Mouse (Mus musculus) adrenal gland, adult (tissue): ENCODE results near the gene Meis1.

Source experiments
- DNase-seq, 2 experiments: peaks; one replicate each; pipeline ENCODE4 v3.0.0; 2022 to 2023; ENCODE audit warnings: low spot score in 1 of 2; ENCODE audit not compliant: inconsistent age in 2 of 2

Meis1 gene

GRCm38 (mm10) chr11:18954852-18955251 is 63.9 kb downstream of the Meis1 start:
- DNase-seq, result no peak

DNA sequence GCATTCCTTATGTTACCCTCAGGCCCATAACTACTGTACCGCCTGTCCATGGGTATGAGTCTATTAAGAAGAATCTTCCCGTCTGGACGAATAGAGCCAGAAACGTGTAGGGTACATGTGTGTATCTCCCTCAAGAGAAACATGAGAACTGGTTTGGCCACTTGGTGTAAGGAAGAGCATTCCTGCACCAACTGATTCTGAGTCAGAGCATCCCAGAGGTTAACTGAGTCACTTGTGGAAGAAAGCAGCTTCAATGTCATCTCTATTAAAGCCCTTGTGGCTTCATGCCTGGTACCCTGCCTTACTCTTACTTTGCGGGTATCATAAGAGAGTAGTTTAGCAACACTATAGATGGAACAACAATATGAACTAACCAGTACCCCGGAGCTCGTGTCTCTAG is 64.9 kb downstream of the Meis1 start:
- DNase-seq, result no peak

- DNase-seq, result no peak
Observed at GRCm38 (mm10) chr11:18948600-18949295, 70.0 kb downstream of the Meis1 start.

DNA sequence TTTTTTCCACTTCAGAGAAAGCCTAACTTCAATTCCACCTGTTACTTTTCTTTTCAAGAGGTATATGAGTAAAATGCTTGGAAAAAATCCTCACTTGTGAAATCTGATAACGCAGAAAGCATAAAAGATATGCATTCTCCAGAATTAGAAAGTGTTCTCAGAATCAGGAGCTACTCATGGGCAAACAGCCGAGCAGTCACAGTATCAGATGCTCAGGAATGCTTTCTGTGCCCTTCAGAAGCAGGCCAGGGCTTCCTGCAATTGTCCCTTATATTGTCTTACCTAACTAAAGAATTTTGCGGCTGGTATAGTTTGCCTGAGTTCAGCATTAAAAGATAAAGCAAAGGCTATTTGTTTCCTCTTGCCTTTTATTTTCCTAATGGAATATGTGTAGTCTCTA is 71.4 kb downstream of the Meis1 start:
- no peak for DNase-seq

GRCm38 (mm10) chr11:18945778-18946177 is 73.0 kb downstream of the Meis1 start:
- no peak for DNase-seq

DNA sequence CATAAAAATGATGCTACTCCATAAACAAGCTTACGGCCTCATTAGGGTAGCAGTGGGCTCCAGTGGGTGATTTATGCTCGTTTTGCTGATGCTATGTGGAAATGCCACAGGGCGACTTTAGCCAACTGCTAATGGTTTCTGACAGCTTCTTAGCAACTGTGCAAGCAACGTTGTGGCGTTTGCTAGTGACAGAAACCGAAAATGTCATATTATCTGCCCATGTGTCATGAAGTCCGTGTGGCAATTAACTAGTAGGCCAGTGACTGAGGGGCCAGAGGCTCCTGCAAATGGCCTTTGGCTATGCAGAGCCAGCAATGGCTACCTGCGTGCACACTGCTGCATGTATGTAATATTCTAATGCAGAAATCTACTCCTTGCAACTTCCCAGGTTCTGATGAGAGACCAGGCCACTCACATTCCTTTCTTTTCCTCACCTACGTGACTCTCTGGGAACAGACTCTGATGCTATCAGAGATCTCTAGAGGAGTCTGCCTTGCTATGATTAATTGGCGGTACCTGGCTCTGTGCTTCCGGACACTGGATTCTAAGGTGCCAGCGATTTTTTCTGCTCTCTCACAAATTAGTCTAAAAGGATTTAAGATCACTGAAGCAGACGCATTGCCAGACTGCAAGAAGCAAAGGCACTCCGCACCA is 73.7 kb downstream of the Meis1 start:
- no peak for DNase-seq

GRCm38 (mm10) chr11:18944209-18944608 is 74.6 kb downstream of the Meis1 start:
- DNase-seq, result no peak

DNA sequence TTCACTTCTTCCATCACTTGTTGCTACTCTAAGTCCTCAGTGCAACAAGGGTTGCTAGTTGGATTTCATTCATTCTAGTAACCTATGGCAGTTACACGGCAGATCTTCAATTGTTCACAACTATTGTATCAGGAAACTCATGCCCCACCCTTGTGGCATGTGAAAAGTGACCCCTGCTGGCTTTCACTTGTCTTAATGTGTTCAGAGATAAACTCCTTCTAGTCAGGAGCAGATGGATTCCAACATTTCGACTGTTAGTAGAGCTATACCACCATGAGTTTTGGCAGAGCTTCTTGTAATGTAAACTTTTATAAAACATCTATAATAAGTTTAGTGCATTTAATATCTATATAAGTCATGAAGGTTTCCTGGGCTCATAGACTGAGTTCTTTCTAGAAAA is 75.8 kb downstream of the Meis1 start:
- DNase-seq, result no peak

DNA sequence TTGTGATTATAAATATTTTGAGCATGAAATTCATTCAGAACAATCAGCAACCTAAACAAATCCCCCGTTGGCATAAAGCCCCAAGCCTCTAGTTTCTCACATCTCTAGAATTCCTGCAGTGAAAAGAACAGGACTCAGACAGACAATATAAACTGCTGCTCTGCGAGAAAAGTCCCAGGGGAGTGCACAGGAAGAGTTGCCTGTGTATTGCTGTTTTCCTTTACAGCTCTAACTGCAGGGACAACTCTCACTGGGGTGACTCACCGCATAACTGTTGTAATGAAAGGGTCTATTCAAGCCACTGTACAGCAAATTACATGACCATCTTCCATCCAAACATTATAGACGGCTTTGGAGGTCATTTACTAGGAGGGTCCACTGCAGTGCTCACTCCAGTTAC is 77.9 kb downstream of the Meis1 start:
- DNase-seq, result peak in 1 of 2 experiments; percentile 39

DNA sequence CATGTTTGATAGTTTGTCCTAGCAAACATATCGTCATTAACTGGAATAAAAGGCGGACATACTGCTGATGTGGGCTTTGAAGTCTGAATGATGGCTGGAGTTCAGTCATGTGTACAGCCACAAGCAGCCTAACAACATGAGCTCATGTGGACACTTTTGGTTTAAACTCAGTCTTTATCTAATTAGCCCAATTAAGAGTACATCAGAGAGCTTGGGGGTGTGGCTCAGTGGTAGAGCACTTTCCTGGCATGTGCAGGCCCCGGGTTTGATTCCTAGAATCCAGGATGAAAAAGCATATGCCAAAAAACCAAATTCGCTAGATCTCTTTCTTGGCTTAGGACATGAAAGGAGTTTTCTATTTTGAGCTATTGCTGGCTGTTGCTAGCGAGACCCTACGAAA is 83.9 kb downstream of the Meis1 start:
- DNase-seq, result no peak

DNA sequence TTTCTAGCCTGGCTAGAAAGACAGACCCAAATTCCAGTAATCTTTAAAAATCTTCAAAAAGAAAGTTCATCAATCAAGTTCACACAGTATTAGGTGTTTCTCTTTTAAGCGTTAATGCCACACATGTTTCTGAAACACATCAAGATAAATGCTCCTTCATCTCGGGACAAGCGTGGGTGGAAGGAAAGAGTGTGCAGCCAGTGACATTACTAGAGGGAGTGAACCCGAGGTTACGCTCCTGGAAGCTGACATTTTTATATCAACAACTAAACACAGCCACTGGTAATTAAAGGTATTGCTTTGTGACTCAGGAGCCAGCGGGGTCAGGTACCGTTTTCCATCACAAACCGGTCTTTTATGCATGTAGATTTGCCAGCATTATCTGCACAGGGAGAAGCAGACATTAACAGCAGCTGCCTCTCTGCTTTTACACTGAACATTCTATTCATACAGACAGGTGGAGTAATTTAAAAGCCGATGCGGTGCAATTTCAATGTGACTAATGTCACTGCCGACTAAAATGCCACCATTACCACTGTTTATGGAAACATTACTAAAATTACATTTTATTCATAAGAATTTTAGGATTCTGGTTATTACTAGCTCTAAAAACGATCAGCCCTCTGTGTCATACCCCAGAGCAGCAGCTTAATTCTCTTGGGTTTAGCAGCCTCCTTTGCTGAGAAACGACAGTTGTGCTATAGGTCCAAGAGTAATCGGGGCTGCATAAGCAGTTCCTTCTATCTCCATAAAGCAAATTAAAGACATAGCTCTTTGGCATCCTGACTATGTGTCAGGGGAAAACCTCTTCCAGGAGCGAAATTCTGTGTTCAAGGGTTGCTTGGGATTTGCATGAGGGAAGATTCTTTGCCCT is 87.5 kb downstream of the Meis1 start:
- peak in 1 of 2 experiments; percentile 70 for DNase-seq

GRCm38 (mm10) chr11:18929779-18930728 is 88.7 kb downstream of the Meis1 start:
- no peak for DNase-seq

DNA sequence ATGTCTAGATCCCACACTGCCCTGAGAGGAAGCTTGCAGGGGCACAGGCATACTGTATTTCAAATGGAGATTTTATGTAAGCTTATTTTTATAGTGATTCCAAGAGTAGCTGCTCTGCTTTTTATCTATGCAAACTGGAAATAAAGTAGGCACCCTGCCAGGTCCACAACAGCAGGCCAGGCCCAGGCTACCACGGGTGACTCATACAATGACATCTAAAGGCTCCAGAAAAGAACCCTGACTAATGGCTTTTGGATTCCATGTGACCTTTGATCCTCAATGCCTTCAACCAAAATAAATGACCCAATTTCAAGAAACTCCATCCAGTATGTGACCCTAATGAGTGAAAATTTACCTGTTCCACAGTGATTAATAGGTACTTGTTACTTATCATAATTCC is 91.4 kb downstream of the Meis1 start:
- peak; percentile 86 to 95 for DNase-seq

DNA sequence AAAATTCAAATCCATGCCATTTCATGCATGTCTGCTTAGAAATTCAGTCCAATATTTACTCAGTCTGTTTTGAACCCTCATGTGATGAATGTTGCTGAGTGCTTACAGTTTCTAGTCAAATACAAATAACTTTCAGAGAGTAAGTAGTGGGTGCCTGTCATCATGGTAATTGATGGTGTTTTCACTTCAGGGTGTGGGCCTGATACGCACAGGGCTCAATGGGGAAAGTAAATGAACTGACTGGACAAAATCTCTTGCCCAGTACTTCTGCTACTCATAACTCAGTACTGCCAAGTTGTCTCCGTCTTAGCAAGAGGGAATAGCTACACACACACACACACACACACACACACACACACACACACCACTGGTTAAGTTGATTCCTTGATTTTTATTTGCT is 92.0 kb downstream of the Meis1 start:
- DNase-seq, result peak in 1 of 2 experiments; percentile 46

DNA sequence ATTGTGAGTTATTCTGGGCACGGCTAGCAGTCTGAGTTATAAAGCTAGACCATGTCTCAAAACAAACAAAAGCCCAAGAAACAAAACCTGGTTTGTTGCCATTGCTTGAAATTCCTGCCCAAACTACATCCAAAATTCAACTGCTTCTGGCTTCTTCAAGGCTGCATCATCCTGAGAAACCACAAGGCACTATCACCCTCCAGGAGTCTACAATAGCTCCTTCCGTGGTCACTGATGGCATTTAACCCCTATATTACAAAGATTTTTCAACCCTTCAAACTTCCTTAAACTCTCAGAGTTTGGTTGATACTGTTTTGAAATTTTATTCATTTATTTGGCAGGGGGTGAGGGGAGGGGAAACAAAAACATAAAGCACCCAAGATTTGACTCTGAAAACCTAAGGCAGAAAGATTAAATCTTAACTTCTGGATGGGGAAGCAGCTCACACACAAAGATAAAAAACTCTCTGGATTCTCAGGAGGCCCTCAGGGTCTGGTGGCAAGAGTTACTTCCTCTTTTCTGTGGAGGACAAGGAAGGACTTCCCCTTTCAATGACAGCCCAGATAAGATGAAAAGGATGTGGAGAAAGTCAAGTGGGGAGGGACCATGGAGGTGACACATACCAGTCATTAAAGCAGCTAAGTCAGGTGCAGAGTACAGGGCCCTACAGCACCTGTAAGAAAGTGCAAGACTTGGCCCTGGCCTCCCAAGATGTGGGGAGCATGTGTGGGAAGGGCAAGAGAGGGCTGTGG is 94.0 kb downstream of the Meis1 start:
- peak in 1 of 2 experiments; percentile 44 for DNase-seq

DNA sequence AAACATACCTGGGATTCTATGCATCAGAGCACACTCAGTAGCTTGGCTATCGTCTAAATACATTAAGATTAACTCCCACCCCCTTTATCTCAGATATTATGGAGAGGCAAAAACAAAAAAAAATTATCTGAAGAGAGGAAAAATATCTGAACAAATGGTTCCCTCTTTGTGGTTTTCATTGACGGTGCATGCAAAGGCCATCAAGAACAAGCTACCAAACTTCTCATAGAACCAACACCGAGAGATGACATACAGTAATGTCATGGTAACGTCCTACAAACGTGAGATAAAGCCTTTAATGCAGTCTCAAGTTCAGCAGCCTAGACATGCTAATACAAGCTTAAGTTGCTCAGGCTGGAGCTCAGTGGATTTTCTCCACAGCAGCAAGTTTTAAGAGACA is 95.5 kb downstream of the Meis1 start:
- no peak for DNase-seq

- peak; percentile 50 to 69 for DNase-seq
Observed at GRCm38 (mm10) chr11:18920651-18921050, 98.1 kb downstream of the Meis1 start.

GRCm38 (mm10) chr11:18919162-18919762 is 99.5 kb downstream of the Meis1 start:
- no peak for DNase-seq

DNA sequence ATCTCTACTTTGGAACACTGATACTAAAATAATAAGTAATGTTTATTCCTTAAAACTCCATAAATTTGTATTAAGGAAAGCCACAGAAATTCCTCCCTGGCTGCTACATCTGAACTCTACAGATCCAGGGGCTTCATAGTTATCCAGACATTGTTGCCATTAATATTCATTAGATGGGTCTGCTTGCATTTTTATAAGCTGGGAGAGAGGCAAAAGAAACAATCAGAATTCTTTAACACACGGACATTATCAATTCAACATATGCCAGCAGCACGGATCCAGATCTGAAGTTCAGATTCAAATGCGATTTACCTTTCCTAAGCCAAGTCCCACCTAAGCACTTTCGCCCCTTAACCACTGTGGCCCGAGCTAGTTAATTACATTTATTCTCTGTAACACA is 100.9 kb downstream of the Meis1 start:
- DNase-seq, result no peak

DNA sequence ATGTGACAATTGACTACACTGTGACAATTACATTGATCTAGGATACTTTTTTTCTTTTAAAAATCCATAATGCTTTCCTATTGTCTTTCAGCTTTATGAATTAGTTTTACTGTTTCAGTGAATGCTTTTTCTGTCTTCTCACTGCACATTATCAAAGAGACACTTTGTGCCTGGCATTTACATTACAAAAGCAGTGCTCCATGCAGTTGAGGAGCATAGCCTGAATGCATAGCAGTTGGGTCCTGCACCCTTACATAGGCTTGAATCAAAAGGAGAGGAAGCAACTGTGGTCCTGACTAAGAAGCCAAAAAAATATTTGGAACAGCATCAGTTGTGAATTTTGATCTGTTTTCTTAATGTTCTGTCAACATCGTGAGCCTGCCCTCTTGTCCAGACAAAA is 105.5 kb downstream of the Meis1 start:
- DNase-seq, result no peak
